Mouse (Mus musculus): ENCODE measurements around the gene Sema5a.

Sema5a gene

DNA sequence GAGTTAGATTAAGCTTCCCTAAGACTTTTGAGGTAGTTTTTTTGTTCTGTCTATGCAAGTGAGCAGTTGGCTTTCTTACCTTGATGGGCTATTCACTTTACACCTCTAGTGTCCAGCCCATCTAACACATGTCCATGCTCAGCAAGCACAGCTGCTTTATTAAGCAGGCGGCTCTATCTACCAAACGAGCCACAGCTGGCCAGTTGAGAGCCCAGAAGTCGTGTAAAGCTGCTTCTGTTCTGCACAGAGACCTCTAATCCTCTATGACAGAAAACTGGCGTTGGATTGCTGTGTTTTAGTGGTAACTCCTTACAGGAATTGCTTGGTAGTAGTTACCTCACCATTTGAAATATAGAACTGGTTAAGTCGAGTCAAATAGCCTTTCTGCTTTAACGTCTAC is 126.8 kb downstream of the Sema5a start:
- no peak for DNase-seq

DNA sequence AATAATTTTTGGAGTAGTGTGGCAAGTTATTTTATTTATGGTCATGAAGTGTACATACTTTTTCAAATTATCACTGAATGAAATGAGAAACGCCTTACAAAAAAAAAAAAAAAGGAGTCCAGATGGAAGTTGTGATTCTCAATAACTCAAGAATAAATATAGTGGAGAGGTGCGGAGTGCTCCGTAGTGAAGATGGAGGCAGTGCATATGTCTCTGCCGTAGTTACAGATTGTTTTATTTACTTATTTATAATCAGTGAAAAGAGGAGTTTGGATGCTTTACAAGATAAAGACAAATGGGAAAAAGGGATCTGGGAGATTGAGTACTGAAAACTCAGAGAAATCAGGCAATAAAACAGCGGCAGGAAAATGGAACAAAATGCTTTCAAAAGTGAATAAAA is 131.7 kb downstream of the Sema5a start:
- DNase-seq: no peak

DNA sequence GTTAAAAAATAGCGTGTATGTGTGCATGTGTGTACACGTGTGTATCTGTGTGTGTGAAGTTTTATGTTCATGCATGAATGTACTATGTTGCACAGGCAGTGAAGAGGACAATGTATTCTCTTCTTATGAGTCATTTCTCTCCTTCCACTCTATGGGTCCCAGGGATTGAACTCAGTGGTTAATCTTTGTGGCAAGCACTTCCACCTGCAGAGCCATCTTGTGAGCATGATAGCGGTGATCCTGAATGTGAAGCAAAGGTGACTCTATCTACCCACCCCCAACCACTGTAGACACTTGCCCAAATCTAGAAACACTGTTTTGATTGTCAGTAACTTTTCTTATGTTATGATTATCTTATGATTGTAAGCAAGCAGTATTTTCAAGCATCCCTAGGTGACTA is 133.2 kb downstream of the Sema5a start:
- DNase-seq: no peak

DNA sequence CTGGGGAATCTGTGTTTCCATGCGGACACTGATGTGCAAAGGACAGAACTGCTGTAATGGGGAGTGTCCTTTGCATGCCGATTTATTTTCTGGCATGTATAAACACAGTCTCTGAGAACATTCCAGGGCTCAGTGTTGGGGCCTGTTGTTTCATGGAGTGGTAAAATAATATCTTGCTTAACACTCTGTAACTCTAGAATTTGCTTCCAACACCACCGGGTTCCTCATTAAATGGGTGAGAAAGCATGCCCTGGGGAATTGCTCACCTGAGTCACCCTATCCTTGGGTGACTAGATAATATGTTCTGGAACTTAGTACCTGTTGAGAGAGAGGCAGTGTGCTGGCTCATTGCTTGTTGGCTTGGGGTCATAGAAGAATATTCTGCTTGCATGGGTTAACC is 135.7 kb downstream of the Sema5a start:
- no peak for DNase-seq

DNA sequence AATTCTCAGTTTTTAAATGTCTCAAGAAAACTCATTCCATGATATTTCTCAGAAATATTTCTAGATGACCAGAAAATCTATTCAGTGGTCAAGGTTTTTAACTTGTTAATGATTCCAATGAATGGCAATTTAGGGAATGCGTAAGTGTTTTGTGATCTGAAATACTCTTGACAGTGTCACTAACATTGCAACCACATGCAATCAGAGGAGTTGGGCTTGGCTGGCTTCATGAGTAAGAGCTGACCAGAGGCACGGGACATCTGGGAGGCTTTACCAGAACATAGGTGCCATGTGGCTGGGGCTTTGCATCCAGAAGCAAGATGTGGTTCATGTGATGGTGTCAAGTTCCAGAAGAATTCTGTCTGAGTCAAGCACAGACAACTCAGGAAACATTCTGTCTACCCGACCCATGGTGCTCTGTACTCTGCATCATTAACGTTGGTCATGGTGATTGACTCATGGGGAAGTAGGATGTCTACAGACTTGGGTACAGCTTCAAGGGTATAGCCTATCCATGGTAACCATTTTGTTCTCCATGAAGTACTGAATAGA is 138.4 kb downstream of the Sema5a start:
- DNase-seq: no peak

DNA sequence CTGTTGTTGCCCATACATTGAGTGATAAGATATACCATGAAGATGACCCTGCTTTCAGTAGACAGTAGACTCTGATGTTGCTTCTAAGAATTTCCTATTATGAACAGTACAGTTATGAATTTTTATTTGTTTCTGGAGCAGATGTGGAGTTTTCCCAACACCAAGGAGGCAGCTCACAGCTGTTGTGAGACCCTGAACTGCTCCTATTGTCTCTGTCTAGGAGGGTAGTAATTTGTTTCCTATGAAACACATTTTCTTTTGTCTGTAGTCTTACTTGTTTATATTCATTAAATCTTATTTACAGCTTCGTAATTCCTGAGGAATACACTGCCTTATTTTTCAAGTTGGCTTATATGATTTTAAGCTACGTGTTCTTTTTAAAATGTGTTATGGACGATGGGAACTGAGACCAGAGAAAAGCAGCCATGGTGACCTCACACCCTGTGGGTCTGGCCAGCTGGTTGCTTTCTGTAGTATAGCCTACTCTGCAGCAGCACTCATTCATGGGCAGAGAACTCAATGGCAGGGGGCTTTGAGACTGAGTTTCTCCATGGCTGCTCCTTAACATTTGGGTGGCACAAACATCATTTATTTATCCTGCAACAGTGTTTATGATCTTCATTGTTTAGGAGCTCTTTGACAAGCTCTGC is 151.8 kb downstream of the Sema5a start:
- DNase-seq: no peak

DNA sequence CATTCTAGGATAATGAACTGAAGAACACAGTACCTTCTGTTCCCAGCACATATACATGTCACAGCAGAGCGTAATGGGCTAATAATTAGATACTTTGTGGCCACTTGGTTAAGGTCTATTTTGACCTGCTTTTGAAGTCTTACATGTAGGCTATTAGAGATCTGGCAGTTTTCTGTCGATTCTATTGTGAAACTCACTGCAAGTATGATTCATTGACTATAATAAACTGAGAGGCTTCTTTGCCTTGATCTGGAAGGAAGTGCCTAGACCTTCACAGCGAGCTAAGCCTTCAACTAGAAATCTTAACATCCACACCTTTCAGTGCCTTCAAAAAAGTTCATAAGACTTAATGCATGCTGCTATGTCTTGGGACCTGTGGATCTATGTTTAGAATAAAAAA is 152.5 kb downstream of the Sema5a start:
- no peak for DNase-seq

DNA sequence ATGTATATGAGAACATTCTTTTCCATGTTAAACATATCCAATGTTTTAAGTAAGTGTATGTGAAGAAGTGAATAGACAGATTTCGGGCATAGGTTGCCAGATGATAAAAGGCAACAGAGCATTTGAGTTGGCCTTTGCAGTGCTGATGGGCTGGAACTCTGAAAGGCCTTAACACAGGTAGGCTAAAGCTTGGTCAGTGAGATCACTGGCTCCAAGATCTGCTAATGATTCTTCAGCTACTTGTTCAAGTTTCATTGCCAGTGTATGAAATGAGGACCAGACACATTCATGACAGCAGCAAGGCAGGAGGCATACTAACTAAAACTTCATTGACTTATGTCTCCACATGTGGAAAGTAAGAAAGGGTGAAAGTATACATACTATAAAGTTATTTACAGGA is 154.1 kb downstream of the Sema5a start:
- no peak for DNase-seq

DNA sequence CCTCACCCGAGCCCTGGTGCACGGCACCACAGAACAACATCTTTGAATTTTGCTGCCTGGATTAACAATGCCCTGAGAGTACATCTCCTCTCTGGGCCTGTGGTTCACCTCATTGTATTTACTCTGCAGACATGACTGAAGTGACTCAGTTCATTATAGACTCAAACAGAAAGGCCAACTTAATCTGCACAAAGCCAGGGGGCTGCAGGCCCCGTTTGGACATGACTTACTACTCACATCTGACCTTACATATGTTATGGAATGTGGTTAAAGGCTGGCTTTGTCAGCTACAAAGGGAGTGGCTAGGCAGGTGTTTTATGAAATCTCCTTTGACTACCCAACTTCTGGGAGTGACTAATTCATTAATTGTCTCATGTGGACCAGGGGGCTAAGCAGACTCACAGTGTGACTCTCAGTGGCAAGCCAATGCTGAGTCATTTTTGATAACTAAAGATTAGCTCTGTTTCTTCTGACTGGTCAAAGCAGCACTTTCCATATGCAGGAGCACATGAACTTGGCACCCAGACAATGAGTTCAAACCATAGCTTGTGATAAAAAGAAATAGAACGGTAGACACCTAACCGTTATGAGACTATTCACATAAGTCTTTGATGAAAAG is 157.4 kb downstream of the Sema5a start:
- no peak for DNase-seq

DNA sequence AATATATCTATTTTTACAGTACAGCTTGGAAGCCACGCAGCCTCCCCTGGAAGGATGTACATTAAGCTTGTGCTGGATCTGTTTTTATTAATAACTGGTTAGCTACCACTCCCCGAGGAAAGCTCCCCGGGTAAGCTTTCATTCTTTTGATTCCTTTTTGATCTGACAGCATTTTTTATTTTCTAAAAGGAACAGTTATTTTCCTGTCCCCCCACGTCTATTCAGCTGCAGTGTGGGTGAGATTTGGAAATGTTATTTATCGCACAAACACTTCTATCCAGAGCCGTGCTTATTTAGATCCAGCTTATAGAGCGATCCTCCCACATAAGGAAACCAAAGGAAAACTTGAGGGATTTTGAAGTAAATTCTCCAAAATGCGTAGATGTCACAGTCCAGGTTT is 158.7 kb downstream of the Sema5a start:
- DNase-seq: no peak

DNA sequence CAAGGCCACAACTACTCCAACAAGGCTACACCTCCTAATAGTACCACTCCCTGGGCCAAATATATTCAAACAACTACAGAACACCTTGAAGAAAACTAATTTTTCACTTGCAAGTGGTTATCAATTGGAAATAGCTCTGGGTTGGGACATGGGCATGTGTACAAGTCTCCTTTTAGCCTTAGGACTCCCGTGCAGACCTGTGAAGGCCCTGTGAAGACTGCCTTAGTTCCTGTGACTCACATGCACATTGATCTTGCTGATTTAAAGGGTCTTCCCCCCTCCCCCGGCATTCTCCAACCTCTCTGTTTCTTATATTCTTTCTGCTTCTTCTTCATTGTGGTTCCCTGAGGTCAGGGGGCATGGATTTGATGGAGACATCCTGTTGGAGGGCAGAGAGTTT is 161.8 kb downstream of the Sema5a start:
- DNase-seq: no peak

DNA sequence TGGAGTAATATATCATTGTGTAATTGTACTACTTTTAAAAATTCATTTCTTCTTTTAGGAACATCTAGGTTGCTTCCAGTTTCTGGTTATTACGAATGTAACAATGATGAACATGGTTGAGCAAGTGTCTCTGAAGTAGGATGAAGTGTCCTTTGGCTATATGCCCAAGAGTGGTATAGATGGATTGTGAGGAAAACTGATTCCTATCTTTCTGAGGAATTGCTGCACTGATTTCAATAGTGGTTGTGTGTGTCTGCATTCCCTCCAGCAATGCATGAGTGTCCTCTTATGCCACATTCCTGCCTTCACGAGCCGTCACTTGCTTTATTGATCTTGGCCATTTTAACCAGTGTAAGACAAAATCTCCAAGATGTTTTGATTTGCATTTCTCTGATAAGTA is 163.2 kb downstream of the Sema5a start:
- no peak for DNase-seq

DNA sequence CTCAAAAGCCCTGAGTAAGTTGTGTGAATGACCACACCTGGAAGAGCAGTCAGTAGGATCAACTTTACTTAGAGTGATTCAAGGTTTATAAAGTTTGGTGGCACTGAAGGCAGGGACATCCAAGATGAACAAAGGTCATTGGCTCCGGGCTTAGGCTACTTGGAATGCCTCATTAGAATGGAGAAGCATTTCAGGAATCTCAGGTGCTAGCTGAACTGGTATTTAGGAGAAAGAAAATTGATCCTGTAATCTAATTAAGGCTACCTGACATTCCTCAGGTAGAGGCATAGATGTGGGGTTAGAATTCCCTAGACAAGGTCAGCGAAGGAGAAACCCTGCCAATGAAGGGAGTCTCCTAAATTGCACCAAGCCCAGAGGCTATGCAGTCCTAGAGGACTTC is 171.7 kb downstream of the Sema5a start:
- DNase-seq: no peak

DNA sequence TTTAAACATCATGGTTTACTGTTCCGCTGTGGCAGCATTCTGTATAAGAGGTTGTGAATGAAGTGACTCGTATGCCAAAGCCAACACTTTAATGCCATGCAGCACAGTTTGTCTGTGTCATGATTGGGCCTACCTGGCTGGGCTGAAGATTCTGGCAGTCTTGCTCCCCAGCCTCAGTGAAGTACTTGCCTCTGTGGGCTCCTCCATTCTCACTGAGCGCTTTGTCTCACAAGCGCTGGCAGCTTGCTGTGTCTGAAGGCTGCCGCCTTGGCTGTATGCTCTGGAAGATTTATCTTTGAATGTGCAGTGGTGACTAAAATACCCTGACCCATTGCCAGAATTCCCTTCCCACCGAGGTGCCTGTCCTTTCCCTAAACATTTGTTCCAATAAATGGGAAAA is 178.0 kb downstream of the Sema5a start:
- DNase-seq: peak; percentile 18

DNA sequence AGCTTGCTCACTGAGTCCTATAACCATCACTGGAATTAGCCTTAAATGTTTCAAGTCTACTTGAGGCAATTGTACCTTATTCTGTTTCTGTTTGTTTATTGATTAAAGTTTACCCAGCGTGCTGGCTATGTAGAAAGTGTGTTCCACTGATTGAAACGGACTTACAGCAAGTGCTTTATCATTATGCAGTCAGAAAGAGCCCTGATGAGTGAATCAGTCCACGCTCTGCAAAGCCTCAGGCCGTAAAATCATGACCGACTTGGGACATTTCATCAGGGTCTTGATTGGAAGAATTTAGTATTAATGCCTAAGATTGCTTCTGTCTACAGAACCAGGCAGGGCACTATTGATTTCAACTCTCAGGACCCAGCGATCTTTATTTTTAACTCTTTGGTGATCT is 178.5 kb downstream of the Sema5a start:
- no peak for DNase-seq

DNA sequence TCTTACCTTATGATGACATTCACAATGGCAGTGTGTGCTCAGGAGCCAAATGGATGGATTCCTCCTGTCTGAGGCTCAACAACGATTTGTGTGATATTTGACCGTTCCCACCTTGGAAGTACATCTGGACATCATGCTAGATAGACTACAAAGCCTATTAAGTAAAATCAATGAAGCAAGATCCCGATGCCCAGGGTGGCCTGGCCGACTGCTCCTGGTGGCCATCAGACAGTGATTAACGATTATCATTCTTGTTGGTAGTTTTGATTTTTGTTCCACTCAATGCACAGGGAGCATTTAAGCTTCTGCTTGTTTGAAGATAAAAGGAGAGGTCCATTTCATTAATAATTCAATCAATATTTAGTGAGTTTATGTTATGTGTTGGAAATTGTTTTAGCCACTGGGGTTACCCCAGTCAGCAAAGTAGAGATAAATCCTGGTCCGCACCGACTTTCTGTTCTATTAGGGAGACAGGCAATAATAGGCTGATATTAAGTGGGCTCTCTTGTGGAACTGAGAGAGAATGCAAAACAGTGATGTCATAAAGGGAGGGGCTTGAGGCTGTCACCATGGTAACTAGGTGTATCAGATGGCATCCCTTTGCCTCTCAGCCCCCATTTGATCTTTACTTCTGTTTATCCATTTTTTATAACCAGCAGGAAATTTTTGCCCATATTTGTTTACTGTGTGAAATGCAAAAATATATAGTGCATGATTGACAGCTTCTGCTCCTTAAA is 182.7 kb downstream of the Sema5a start:
- no peak for DNase-seq

DNA sequence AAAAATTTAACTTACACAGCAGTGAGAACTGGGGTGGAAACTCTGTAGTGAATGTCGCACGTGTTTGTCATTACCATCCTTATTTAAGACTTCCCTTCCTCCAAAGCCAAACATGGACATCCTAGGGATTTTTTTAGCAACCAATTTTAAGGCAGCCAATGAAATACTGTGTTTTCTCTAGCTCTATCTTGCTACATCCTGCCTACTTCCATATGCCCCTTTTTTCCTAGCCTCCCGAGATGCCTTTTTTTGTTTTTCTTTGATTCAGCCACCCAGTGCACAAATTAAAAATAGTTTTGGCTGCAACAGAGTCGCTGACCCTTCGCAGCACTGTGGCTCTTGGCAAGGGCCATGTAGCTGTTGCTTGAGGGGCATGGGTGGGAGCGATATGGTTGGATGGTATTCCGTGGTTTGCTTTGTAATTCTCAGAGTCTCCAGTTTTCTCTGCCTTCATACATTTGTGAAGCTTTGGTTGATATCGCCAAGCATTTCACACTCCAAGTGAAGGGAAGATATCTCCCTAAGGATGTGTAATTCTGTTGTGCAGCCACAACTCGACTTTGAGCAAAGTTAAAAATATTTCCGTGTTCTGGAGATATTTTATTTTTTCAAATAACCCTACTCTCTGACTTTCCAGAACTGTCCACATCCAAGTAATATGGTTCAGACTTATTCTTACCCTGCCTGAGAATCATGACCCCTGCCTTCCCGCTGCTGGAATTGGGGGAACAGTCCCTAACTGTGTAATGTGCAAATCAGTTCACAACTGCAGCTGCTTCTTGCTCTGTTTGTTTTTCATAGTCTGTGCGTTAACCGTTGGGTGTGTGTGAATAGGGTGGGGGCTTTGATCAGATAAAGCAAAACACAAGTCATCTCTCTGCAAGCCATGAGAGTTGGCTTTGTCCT is 188.6 kb downstream of the Sema5a start:
- DNase-seq: peak; percentile 9

DNA sequence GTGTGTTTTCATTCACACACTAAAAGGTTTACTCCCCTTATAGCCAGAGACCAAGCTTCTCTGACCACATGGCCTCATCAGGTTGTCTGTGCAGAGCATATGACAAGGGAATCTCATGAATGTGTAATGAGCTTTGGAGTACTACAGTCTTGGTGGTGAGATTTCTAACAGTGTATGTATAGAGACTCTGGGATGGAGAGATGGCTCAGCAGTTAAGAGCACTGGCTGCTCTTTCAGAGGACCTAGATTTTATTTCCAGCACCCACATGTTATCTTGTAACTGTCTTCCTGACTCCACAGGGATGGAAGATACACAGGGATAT is 189.2 kb downstream of the Sema5a start:
- no peak for DNase-seq

DNA sequence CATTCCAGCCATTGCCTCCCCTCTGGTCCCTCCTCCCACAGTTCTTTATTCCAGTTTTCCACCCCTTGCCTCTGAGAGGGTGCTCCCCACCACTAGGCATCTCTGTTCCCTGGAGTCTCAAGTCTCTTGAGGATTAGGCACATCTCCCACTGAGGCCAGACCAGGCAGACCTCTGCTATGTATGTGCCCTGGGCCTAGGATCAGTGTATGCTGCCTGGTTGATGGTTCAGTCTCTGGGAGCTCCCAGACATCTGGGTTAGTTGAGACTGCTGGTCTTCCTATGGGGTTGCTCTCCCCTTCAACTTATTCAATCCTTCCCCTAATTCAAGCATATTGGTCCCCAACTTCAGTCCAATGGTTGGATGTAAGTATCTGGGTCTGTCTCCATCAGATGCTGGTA is 189.7 kb downstream of the Sema5a start:
- no peak for DNase-seq

DNA sequence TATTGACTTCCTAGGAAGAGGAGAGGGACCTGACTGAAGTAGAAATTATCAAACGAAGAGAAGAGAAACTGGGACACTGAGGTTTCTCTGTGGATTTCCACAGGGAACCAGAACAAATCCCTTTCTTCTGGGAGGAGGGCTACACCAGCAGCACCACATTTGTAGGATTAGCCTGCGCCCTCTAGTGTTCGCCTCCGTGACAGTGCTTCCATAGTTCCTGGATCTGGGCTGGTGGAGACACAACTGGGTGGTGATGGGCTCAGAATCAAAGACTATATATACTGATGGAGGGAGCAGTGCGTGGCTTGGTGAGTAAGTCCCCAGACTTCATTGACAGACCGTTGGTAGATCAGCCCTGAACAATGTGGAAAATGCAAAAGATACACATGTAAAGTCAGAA is 193.0 kb downstream of the Sema5a start:
- peak; percentile 81 for DNase-seq

DNA sequence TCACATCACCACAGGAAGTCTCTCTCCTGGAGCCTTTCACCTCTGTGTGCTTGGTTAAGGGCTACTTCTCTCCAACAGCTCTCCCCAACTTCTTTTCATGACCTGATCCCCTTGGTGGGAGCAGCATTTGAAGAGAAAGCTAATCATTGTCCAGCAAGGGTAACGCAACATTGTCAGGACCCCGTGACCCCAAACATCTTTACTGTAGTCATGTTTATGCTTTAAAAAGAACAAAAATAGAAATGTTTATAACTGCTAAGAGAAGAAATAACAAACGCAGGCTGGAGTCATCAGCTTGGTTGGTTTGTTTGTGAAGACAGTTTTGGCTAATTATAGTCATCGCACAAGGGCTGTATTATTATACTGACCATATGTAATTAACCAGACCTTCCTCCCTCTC is 198.1 kb downstream of the Sema5a start:
- peak; percentile 5 for DNase-seq

DNA sequence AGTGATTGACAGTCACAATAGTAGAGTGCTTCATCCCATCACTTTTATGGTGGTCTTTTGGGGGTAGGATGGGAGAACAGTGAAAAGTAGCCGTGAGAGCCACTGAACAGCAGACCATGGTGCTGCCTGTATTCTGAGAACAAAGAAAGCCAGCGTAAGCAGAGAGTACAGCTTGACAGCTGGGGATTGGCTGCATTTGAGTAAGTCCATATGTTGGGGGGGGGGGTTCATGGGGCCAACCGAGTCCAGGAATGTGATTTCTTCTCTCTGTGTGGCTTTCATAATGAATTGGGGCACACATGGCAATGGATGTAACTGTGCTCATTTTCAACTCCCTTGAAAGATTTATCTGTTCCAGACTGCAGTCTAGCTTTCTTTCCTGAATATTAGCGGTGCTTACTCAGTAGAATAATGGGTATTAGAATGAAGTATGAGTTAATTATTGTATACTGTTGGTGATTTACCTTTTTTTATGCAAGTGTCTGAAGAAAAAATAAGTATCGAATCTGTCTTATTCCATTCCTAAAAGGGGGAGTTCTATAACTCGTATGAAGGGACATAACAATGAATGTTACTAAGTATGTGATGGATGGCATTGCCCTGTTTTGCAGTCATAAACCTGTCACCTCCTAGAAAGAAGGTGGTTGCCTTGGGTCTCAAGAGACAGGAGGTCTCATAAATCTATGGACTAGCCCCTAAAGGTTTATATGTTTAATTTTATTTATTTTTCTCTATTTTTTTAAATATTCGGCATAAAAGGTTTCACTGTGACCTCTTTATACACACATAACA is 203.1 kb downstream of the Sema5a start:
- DNase-seq: no peak

Data from lung, postnatal 10 days (tissue).